Mouse (Mus musculus): ENCODE measurements at regions not wholly inside any gene's neighbourhood (a gene's known extent, or its start where the extent isn't known, plus 50 kb on each side); places are given as distances from the start of the nearest gene placed in this dataset.

DNA sequence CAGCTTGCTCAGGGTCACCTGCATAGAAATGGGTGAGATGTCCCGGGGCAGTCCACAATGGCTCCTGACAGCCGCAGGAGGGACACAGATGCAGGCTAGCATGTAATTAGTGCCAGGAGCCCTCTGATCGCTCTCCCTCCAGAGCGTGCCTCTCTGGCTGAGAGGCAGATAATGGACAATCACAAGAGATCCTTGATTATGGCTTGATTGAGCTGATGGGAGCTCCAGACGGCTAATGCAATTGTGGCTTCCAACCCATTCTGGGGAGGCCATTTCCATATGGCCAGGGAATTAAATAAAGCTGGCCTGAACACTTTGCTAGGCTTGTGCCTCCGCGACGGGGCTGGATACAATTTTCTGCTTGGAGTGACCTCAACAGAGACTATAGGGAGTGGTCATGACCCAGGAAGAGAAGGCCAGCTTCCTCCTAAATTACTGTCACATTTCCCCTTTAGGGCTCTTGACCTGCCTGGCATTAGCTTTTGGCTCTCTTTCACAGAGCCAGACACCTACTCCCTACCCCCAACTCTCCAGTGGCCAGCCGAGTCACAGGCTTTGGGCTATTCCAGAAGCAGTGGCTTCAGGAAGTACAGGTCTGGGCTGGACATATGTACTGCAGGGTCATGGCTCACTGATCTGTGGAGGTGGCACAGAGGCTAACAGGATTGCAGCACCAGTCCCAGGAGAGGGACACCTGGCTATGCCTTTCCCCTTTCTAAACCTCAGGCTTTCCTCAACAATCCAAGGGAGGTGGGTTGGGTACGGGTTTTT is 311.8 kb downstream of the 3100002H09Rik start:
- TF ChIP-seq POLR2A (IDR thresholded peaks at IDR 0.05; ENCODE audit: insufficient read depth, low read length) (no peak), EP300 (IDR thresholded peaks at IDR 0.05; ENCODE audit: insufficient read depth, low read depth, low read length) (no peak), CTCF (IDR thresholded peaks at IDR 0.05; ENCODE audit: low read depth, low read length) (no peak)

Measured in ES-Bruce4 (cell line).